Mouse (Mus musculus) erythroblast, embryonic 14.5 days (primary cell): ENCODE data around the gene Dcaf1.

Experiments
- GATA1 ChIP-seq: IDR thresholded peaks from 2 replicates; pipeline ENCODE4 v1.6.1; 2012; ENCODE audit warnings: low read length, inconsistent platforms, mixed read lengths
- TAL1 ChIP-seq: IDR thresholded peaks from 3 replicates; pipeline ENCODE4 v1.6.1; 2012; ENCODE audit warnings: low read length, inconsistent platforms, mixed read lengths

GRCm38 (mm10) chr9:106858036-106858435, 36.4 kb downstream of the Dcaf1 start:
- TF ChIP-seq TAL1 (no peak), GATA1 (no peak)
